Mouse (Mus musculus): ENCODE data around the gene Ppfibp1. TPM values are rescaled to one million over a fixed set of nuclear protein-coding genes. Genes with fewer than 3 reads are reported as not detected.

Ppfibp1 gene
- polyA plus RNA-seq (2015; fragmentation: Nextera tagmentation; extraction: Ambion mirVana) = 50.5 and 53.5 TPM in 2 replicates

DNA sequence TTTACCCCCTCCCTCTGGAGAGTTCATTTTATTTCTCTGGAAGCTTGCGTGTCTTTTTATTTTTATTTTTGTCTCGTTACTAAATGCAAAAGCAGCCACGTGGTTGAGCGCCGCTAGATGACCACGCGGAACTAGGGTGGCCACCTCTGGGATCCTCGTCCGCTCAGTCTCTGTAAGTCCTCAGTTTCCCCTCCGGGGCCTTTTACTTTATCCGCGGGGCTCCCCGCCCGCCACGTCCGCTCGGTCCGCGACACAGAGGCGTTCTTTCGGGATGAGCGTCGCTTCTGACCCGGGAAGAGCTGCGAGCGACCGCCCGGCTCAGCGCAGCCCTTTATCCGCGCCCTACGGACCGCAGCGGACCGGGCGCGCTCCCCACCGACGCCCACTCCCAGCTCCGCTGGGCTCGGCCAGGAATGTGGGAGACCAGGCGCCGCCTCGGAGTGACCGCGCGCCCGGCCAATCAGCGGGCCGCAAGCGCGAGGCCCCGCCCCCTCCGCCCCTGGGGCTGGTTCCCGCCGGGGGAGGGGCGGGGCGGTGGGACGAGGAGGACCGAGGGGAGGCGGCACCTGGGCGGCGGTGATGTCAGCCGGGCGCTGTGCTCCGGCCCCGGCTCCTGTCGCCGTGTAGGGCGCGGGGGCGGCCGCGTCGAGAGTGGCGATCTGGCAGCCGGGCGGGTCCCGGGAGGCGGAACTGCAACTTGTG is at the start of gene Ppfibp1:
Gene Ppfibp1 (plus strand): TSS at position 530 of the 702 bp plus-strand sequence.
- DNase-seq (ENCODE audit: low spot score) (peak; percentile 97), ATAC-seq (peak; percentile 96)
- H3K27me3 ChIP-seq (replicated peaks; ENCODE audit: insufficient read depth, low read length) = no peaks in the 10 kb centered on the region
- TF ChIP-seq CTCF (IDR thresholded peaks at IDR 0.05) (no peak), EP300 (IDR thresholded peaks at IDR 0.05) (no peak)
- peaks cover 16% of the 10 kb centered on the region; the same call in 1 of the 2 replicates for H3K4me1 ChIP-seq (ENCODE audit: insufficient read depth, low read depth, low read length)
- no peaks in the 10 kb centered on the region for H3K36me3 ChIP-seq (ENCODE audit: insufficient read depth, low read length)
- H3K27ac ChIP-seq (ENCODE audit: low read length) = peak within 1 kb of the TSS; percentile 92
- peak within 1 kb of the TSS; percentile 79 for H3K4me3 ChIP-seq (ENCODE audit: low read depth, low read length)
- no peaks in the 10 kb centered on the region for H3K9me3 ChIP-seq (ENCODE audit: low read length)
- peak within 1 kb of the TSS; percentile 84 for H3K4me2 ChIP-seq (replicated peaks; ENCODE audit: low read depth, low read length)
- WGBS = under 1% methylated on average over 37 of the region's 80 CpGs
- peak within 1 kb of the TSS; percentile 93 for H3K9ac ChIP-seq (replicated peaks; ENCODE audit: low read depth)

DNA sequence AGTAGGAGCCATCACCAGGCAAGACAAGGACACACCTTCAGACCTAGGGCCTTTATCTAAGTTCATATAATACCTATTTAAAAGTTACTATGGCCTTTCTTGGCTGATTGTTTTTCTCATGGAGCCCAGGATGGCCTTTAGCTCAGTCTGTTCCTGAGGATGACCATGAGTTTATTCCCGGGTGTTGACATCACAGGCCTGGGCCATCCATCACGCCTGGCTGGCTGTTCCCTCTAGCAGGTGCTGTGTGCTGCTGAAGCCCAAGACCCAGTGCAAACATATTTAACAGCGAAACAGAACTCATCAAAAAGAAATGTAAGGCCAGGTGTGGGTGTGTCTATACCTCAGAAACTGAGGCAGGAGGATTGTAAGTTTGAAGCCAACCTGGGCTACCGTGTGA is 49.4 kb upstream of the Ppfibp1 start:
- TF ChIP-seq CTCF (IDR thresholded peaks at IDR 0.05) = no peak
- TF ChIP-seq EP300 (IDR thresholded peaks at IDR 0.05) = no peak
- Histone ChIP-seq H3K27ac (ENCODE audit: low read length) (no peak overlapping the region), H3K4me1 (ENCODE audit: insufficient read depth, low read depth, low read length) (0 out of 2 replicates have a peak, but pooled peaks cover 3% of the 10 kb centered on the region), H3K36me3 (ENCODE audit: insufficient read depth, low read length) (no peaks in the 10 kb centered on the region), H3K27me3 (replicated peaks; ENCODE audit: insufficient read depth, low read length) (no peaks in the 10 kb centered on the region), H3K4me3 (ENCODE audit: low read depth, low read length) (no peak overlapping the region), H3K9me3 (ENCODE audit: low read length) (no peaks in the 10 kb centered on the region), H3K9ac (replicated peaks; ENCODE audit: low read depth) (no peak overlapping the region), H3K4me2 (replicated peaks; ENCODE audit: low read depth, low read length) (no peak overlapping the region)
- 79% methylated on average over 4 of the region's 4 CpGs for WGBS
- ATAC-seq (no peak), DNase-seq (ENCODE audit: low spot score) (no peak)

DNA sequence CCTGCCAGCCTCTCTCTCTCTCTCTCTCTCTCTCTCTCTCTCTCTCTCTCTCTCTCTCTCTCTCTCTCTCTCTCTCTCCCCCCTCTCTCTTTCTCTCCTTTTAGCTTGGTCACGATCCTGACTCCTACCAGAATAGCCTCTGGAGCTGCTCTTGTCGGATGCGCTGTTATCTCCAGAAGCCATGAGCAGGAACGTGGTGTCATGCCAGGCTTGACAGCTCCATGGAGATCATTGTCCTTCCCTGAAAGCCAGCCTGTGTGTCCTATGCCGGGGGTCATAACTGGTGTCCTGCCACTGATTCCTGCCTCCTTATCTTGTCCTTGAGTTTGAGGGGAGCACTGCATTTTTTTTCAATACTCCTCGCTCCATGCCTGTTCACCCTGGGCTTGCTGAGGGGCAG is 43.4 kb upstream of the Ppfibp1 start:
- WGBS = 80% methylated on average over 6 of the region's 6 CpGs
- no peak overlapping the region for H3K9ac ChIP-seq (replicated peaks; ENCODE audit: low read depth)
- H3K4me3 ChIP-seq (ENCODE audit: low read depth, low read length) = no peak overlapping the region
- TF ChIP-seq CTCF (IDR thresholded peaks at IDR 0.05) (no peak), EP300 (IDR thresholded peaks at IDR 0.05) (no peak)
- H3K27ac ChIP-seq (ENCODE audit: low read length) = no peak overlapping the region
- DNase-seq (ENCODE audit: low spot score) (no peak), ATAC-seq (no peak)
- no peaks in the 10 kb centered on the region for H3K36me3 ChIP-seq (ENCODE audit: insufficient read depth, low read length)
- no peak overlapping the region for H3K4me2 ChIP-seq (replicated peaks; ENCODE audit: low read depth, low read length)
- no peaks in the 10 kb centered on the region for H3K27me3 ChIP-seq (replicated peaks; ENCODE audit: insufficient read depth, low read length)
- no peaks in the 10 kb centered on the region for H3K4me1 ChIP-seq (ENCODE audit: insufficient read depth, low read depth, low read length)
- no peaks in the 10 kb centered on the region for H3K9me3 ChIP-seq (ENCODE audit: low read length)

DNA sequence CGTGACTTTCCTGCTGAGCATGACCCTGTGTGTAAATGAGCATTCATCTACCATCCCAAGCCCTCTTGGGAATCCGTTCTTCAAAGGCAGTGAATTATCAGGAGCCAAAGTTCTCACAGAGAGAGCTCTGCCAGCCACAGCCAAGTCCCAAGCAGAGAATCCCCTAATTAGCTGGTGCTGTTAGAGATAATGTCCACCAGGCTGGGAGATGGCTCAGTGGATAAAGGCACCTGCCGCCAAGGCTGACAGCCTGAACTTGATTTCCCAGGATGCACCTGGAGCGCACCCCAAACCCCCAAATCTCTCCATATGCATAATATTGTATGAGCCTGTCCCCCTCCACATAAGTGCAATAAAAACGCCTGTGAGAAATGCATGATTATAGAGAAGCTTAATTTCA is 42.9 kb upstream of the Ppfibp1 start:
- ATAC-seq (no peak), DNase-seq (ENCODE audit: low spot score) (no peak)
- no peaks in the 10 kb centered on the region for H3K36me3 ChIP-seq (ENCODE audit: insufficient read depth, low read length)
- H3K9me3 ChIP-seq (ENCODE audit: low read length) = no peaks in the 10 kb centered on the region
- no peak overlapping the region for H3K9ac ChIP-seq (replicated peaks; ENCODE audit: low read depth)
- H3K4me2 ChIP-seq (replicated peaks; ENCODE audit: low read depth, low read length) = no peak overlapping the region
- no peak overlapping the region for H3K4me3 ChIP-seq (ENCODE audit: low read depth, low read length)
- no peak for TF ChIP-seq CTCF (IDR thresholded peaks at IDR 0.05)
- no peak for TF ChIP-seq EP300 (IDR thresholded peaks at IDR 0.05)
- no peak overlapping the region for H3K27ac ChIP-seq (ENCODE audit: low read length)
- H3K4me1 ChIP-seq (ENCODE audit: insufficient read depth, low read depth, low read length) = no peaks in the 10 kb centered on the region
- no peaks in the 10 kb centered on the region for H3K27me3 ChIP-seq (replicated peaks; ENCODE audit: insufficient read depth, low read length)
- WGBS = 86% methylated on average over 5 of the region's 5 CpGs

DNA sequence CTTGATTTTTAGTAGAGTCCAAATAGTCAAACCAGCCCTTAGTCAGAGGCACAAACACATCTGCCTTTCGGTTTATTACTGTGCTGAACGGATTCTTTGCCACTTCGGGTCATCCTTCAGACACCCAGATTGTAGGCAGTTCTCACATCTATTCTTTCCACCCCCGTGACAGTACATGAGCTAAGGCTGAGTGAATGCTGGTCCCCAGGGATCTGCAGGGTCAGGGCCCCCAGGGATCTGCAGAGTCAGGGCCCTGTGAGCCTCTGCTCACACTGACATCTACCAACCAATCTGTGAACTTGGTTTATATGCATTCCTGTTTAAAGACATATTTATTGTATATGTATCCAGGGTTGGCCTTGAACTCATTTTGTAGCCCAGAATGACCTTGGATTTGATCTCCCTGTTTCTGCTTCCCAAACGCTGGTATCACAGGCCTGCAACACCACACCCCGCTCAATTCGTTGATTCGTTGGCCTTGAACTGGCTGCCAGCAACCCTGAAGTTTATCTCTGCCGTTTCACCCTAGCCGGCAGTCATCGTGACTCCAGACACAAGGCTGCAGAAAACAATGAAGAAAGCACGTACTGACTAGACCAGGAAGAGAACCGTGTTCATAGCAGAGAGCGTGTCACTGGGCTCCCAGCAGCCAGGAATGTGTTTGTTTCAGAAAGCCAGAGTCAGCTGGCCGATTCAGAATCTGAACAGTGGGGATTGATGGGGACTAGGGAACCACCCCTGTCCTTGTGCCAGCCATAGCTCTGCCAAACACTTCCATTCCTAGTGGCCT is 42.1 kb upstream of the Ppfibp1 start:
- Histone ChIP-seq H3K9ac (replicated peaks; ENCODE audit: low read depth) (no peak overlapping the region), H3K9me3 (ENCODE audit: low read length) (no peaks in the 10 kb centered on the region), H3K27ac (ENCODE audit: low read length) (no peak overlapping the region), H3K4me2 (replicated peaks; ENCODE audit: low read depth, low read length) (no peak overlapping the region), H3K27me3 (replicated peaks; ENCODE audit: insufficient read depth, low read length) (no peaks in the 10 kb centered on the region), H3K4me1 (ENCODE audit: insufficient read depth, low read depth, low read length) (no peaks in the 10 kb centered on the region), H3K36me3 (ENCODE audit: insufficient read depth, low read length) (no peaks in the 10 kb centered on the region), H3K4me3 (ENCODE audit: low read depth, low read length) (no peak overlapping the region)
- ATAC-seq = peak; percentile 65
- DNase-seq (ENCODE audit: low spot score) = peak; percentile 46
- 47% methylated on average over 15 of the region's 15 CpGs for WGBS
- TF ChIP-seq EP300 (IDR thresholded peaks at IDR 0.05) (no peak), CTCF (IDR thresholded peaks at IDR 0.05) (no peak)

DNA sequence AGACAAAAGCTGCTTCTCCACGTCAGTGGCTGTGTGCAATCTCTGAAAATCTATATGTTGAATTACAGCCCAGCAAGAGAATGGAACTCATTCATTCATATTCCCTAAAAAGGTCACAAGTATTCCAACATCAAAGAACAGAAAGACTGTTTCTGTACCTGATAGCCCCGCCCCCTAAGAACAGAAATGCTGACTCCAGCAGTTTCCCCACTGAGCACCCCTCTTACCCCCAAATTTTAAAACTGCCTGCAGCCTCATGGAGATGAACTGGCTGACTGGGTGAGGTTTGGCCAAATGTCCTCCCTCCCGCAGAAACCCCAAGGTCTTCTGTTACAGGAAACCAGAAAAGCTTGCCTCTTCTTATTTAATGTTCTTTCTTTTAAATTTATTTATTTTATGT is 40.9 kb upstream of the Ppfibp1 start:
- Histone ChIP-seq H3K9ac (replicated peaks; ENCODE audit: low read depth) (no peak overlapping the region), H3K27me3 (replicated peaks; ENCODE audit: insufficient read depth, low read length) (no peaks in the 10 kb centered on the region), H3K36me3 (ENCODE audit: insufficient read depth, low read length) (no peaks in the 10 kb centered on the region), H3K27ac (ENCODE audit: low read length) (no peak overlapping the region), H3K4me1 (ENCODE audit: insufficient read depth, low read depth, low read length) (no peaks in the 10 kb centered on the region), H3K4me2 (replicated peaks; ENCODE audit: low read depth, low read length) (no peak overlapping the region), H3K9me3 (ENCODE audit: low read length) (no peaks in the 10 kb centered on the region), H3K4me3 (ENCODE audit: low read depth, low read length) (no peak overlapping the region)
- 84% methylated on average over 3 of the region's 3 CpGs for WGBS
- ATAC-seq (no peak), DNase-seq (ENCODE audit: low spot score) (no peak)
- TF ChIP-seq EP300 (IDR thresholded peaks at IDR 0.05) (no peak), CTCF (IDR thresholded peaks at IDR 0.05) (no peak)
